Mouse (Mus musculus) CD4-positive naive resting alpha-beta T cell, adult 57 days (primary cell): ENCODE data around the gene Fzd7. TPM values are rescaled to one million over a fixed set of nuclear protein-coding genes. Genes with fewer than 3 reads are reported as not detected.

Source experiments
- total RNA-seq: library from RNA; stranded (reverse); gene quantifications from one replicate; pipeline ENCODE4 v1.2.4, GENCODE M21; 2023

The Fzd7 gene
- 0.30 TPM for total RNA-seq

DNA sequence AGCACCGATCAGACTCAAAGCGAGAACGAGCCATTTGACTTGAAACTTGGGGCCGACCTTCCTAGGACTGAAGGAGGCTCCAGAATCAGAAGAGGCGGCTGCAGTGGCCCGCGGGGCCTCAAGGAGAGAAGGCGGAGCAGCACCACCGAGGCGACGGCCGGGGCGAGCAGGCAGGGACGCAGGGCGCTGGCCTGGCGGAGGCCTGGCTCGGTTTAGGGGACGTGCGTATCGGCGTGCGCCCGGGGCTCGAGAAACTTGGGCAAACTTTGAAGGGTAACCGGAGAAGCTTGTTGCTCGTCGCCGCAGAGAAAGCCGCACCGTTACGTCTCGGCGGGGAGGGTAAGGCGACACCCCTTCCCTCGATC lies at the start of gene Fzd7:
TSS of gene Fzd7 (plus strand) at position 94 of the 365 bp plus-strand sequence.

DNA sequence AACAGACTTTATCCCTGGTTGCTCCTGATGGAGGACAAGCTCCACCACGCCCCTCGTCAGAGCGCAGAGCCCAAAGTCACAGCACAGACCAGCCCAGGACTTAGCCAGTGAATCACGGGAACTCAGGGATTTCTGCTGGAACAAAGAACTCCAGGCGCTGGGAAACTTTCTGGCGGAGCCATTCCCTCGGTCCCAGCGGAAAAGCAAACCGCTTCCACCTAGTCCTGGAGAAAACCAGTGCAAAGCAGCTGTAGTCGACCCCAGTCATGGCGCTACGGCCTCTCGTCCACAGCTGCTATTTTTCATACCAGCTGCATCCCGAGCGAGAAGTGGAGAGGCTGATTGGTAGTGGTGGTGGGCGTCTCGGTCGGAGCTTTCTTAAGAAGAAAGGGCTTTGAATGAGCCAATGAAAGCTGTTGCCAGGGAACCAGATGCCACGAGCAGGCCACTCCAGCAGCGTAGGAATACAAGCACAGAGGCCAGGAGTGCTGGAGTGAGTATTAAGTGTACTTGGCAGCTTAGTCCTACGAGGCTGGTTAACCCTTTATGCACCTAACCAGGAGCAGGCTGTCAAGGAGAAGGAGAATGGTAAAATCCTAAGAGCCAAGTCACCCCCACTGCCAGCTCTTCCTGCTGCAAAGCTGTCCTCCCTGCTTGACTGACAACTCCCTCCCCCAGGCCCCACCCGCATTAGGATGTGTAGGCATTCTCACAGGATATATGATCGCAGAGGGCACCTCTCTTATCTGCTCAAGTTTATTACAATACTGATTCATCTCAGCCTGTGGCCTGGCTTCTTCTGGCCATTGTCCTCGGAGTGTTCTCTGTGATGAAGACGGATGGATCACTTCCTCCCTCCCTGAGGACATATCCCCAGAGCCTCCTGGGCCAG lies 34.0 kb downstream of the Fzd7 start, which contains the start of gene Gm973:
TSS of gene Gm973 (plus strand) at position 239 of the 892 bp plus-strand sequence.

Other genes starting within 250 kb of the Fzd7 start
- 12.9 TPM for gene Als2, start 245.2 kb upstream of the Fzd7 start, total RNA-seq
- not detected for gene Cdk15, start 225.5 kb upstream of the Fzd7 start, total RNA-seq
- gene Gm973, start 33.8 kb downstream of the Fzd7 start, total RNA-seq = 10.3 TPM
- gene Sumo1, start 188.4 kb downstream of the Fzd7 start, total RNA-seq = 103 TPM
- 183 TPM for gene Nop58, start 202.5 kb downstream of the Fzd7 start, total RNA-seq